Mouse (Mus musculus) ES-E14 (cell line): ENCODE data around the gene L1td1. TPM values are rescaled to one million over a fixed set of nuclear protein-coding genes. Genes with fewer than 3 reads are reported as not detected.

ENCODE experiments used
- DNase-seq: peaks from one replicate; pipeline ENCODE4 v3.0.0-alpha.2; 2013; ENCODE audit warnings: low read depth, low spot score
- H3K27ac ChIP-seq: 2 replicates; pipeline ENCODE4 v1.5.1; 2012; ENCODE audit warnings: low read depth, mild to moderate bottlenecking, low read length, moderate library complexity, mixed read lengths; ENCODE audit not compliant: poor library complexity, insufficient read depth, severe bottlenecking
- H3K36me3 ChIP-seq: 2 replicates; pipeline ENCODE4 v1.6.1; 2012; ENCODE audit warnings: mild to moderate bottlenecking, low read length, moderate library complexity, mixed read lengths; ENCODE audit not compliant: control insufficient read depth, poor library complexity, insufficient read depth, severe bottlenecking
- H3K4me1 ChIP-seq, 2 experiments: fragments of 150-350 bp in 1 of 2; sonication (generic) in 1 of 2; 2 replicates each; pipeline ENCODE4 v1.6.1; 2012; ENCODE audit warnings: low read length in 2 of 2, mild to moderate bottlenecking in 1 of 2, mixed read lengths in 1 of 2; ENCODE audit not compliant: control insufficient read depth in 2 of 2, insufficient read depth in 2 of 2, poor library complexity in 1 of 2
- H3K4me3 ChIP-seq, 2 experiments: fragments of 150-350 bp in 1 of 2; sonication (generic) in 1 of 2; 2 replicates each; pipeline ENCODE4 v1.5.1; 2012; ENCODE audit warnings: low read length in 2 of 2, low read depth in 1 of 2, mild to moderate bottlenecking in 1 of 2, mixed read lengths in 1 of 2; ENCODE audit not compliant: insufficient read depth in 1 of 2, poor library complexity in 1 of 2, severe bottlenecking in 1 of 2
- H3K9ac ChIP-seq: 2 replicates; pipeline ENCODE4 v1.6.1; 2012; ENCODE audit warnings: low read depth, mild to moderate bottlenecking, low read length, mixed read lengths; ENCODE audit not compliant: poor library complexity, insufficient read depth, severe bottlenecking
- H3K9me3 ChIP-seq: fragments of 150-350 bp; sonication (generic); 2 replicates; pipeline ENCODE4 v1.6.1; 2012; ENCODE audit warnings: low read depth, mild to moderate bottlenecking, low read length; ENCODE audit not compliant: control insufficient read depth, insufficient read depth
- CHD2 ChIP-seq: IDR thresholded peaks from 2 replicates; pipeline ENCODE4 v1.6.1; 2014; ENCODE audit warnings: mild to moderate bottlenecking, low read depth, low read length, inconsistent platforms
- HCFC1 ChIP-seq: IDR thresholded peaks from 2 replicates; pipeline ENCODE4 v1.6.1; 2012; ENCODE audit warnings: low read length, inconsistent platforms, borderline replicate concordance; ENCODE audit not compliant: insufficient read depth
- MAFK ChIP-seq: IDR thresholded peaks from 2 replicates; pipeline ENCODE4 v1.6.1; 2014; ENCODE audit warnings: mild to moderate bottlenecking, low read depth, low read length, inconsistent platforms; ENCODE audit not compliant: insufficient read depth
- ZC3H11A ChIP-seq: IDR thresholded peaks from 2 replicates; pipeline ENCODE4 v1.6.1; 2012; ENCODE audit warnings: low read depth, mild to moderate bottlenecking, inconsistent platforms, low read length, borderline replicate concordance
- ZNF384 ChIP-seq: IDR thresholded peaks from 2 replicates; pipeline ENCODE4 v1.6.1; 2012; ENCODE audit warnings: low read depth, low read length, inconsistent platforms
- in situ Hi-C, 2 experiments: fragments of 600-800 bp; cut with MboI; formaldehyde crosslinking; loops; one replicate each; pipeline ENCODE4 v1.15.1; 2025; ENCODE audit warnings: low sequenced_read_pairs in 2 of 2, inconsistent platforms in 1 of 2; ENCODE audit not compliant: unreplicated experiment in 2 of 2
- total RNA-seq: library from RNA; depleted of rRNA; stranded (reverse); fragments of 300-350 nt; gene quantifications from 2 replicates; pipeline ENCODE4 v1.2.3, GENCODE M21; 2012

L1td1 gene
- total RNA-seq, 1 experiment: 286 TPM

GRCm38 (mm10) chr4:98700156-98700555 lies 26.4 kb upstream of the L1td1 start:
- Histone ChIP-seq H3K4me1 (no peaks in the 10 kb centered on the region), H3K9me3 (no peaks in the 10 kb centered on the region), H3K9ac (no peak overlapping the region), H3K36me3 (no peaks in the 10 kb centered on the region), H3K27ac (no peak overlapping the region), H3K4me3 (no peak overlapping the region)
- in situ Hi-C loops: loop anchor here in 1 of 2 experiments (10.0 to 25.0 kb wide), 2 partner anchors 195 to 487 kb away; partner anchors contain the start of gene Atg4c
- no peak for DNase-seq
- TF ChIP-seq MAFK (no peak), ZC3H11A (no peak), ZNF384 (no peak), CHD2 (no peak), HCFC1 (no peak)

GRCm38 (mm10) chr4:98702201-98702894 lies 24.2 kb upstream of the L1td1 start:
- peak; percentile 81 for DNase-seq
- in situ Hi-C loops: loop anchor here in 1 of 2 experiments (10.0 to 25.0 kb wide), 2 partner anchors 198 to 485 kb away; partner anchors contain the start of gene Atg4c
- H3K27ac ChIP-seq: no peak overlapping the region

GRCm38 (mm10) chr4:98710891-98711290 lies 15.6 kb upstream of the L1td1 start:
- Histone ChIP-seq H3K4me1 (no peaks in the 10 kb centered on the region), H3K27ac (no peak overlapping the region), H3K9ac (no peak overlapping the region), H3K9me3 (no peaks in the 10 kb centered on the region), H3K36me3 (no peaks in the 10 kb centered on the region), H3K4me3 (no peak overlapping the region)
- no peak for TF ChIP-seq MAFK
- TF ChIP-seq ZC3H11A: no peak
- TF ChIP-seq ZNF384: no peak
- TF ChIP-seq CHD2: no peak
- no peak for TF ChIP-seq HCFC1
- DNase-seq: no peak
- in situ Hi-C loops: loop anchor here in 1 of 2 experiments (25.0 kb wide), 1 partner anchor 476 kb away; the partner anchor contains the start of gene Atg4c

More at GRCm38 (mm10) chr4:98702201-98702894, 24.2 kb upstream of the L1td1 start:
- no peaks in the 10 kb centered on the region for H3K4me1 ChIP-seq
- H3K4me3 ChIP-seq: no peak overlapping the region
- no peaks in the 10 kb centered on the region for H3K36me3 ChIP-seq
- TF ChIP-seq ZC3H11A (peak; percentile 91), MAFK (no peak)
- no peaks in the 10 kb centered on the region for H3K9me3 ChIP-seq
- no peak overlapping the region for H3K9ac ChIP-seq

GRCm38 (mm10) chr4:98717735-98718546 lies 8.6 kb upstream of the L1td1 start:
- in situ Hi-C loops: loop anchor here in 1 of 2 experiments (25.0 kb wide), 1 partner anchor 469 kb away; the partner anchor contains the start of gene Atg4c
- Histone ChIP-seq H3K9me3 (no peaks in the 10 kb centered on the region), H3K4me3 (no peak overlapping the region), H3K36me3 (no peaks in the 10 kb centered on the region), H3K27ac (no peak overlapping the region), H3K4me1 (peaks cover 3 to 4% of the 10 kb centered on the region in 2 experiments; a peak in 1 of 4 replicates), H3K9ac (no peak overlapping the region)
- no peak for TF ChIP-seq HCFC1
- no peak for DNase-seq
